Mouse (Mus musculus) CD4-positive helper T cell, adult 2 months (primary cell): ENCODE measurements at regions not wholly inside any gene's neighbourhood (a gene's known extent, or its start where the extent isn't known, plus 50 kb on each side); places are given as distances from the start of the nearest gene placed in this dataset.

ENCODE experiments used
- DNase-seq: peaks from one replicate; pipeline ENCODE4 v3.0.0-alpha.2; 2012; ENCODE audit warnings: low read depth, missing footprints, low spot score

- no peak for DNase-seq
Measured at GRCm38 (mm10) chr6:147316140-147316539, 52.2 kb upstream of the Pthlh start.

DNA sequence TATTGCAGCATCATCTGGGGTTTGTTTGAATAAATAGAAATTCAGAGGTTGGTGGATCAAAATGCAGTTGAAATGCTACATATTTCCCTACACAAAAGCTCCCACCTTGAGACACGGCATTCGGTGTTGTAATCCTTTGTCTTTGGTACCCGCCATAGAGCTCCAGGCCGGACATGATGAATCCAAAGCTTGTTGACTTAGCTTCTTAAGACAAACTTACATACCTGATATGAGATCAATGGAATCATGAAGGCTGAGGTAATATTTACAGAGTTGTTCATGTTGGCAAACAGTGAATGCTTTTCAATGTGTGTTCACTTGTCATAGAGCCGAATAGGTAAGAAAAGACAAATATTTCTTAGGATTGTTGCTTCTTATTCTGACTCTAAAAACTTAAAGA is 51.2 kb upstream of the Pthlh start:
- DNase-seq, result no peak
